Mouse (Mus musculus): Measurements from ENCODE around the gene Col15a1. TPM values are rescaled to one million over a fixed set of nuclear protein-coding genes. Genes with fewer than 3 reads are reported as not detected.
A peak's percentile ranks its signal among the peaks of the same experiment; 100 is the strongest.

Gene Col15a1
- total RNA-seq, 2 experiments from 2014 or later, result 2.4 to 4.6 TPM

GRCm38 (mm10) chr4:47342632-47343031 lies 134.7 kb downstream of the Col15a1 start:
- no peak for DNase-seq (ENCODE audit: low spot score in 2 of 2)

GRCm38 (mm10) chr4:47347022-47347421 lies 139.1 kb downstream of the Col15a1 start:
- no peak for DNase-seq (ENCODE audit: low spot score in 2 of 2)

GRCm38 (mm10) chr4:47349759-47350158 lies 141.8 kb downstream of the Col15a1 start:
- no peak for DNase-seq (ENCODE audit: low spot score in 2 of 2)

- no peak for DNase-seq (ENCODE audit: low spot score in 2 of 2)
Measured at GRCm38 (mm10) chr4:47351386-47352049, 143.6 kb downstream of the Col15a1 start.

DNA sequence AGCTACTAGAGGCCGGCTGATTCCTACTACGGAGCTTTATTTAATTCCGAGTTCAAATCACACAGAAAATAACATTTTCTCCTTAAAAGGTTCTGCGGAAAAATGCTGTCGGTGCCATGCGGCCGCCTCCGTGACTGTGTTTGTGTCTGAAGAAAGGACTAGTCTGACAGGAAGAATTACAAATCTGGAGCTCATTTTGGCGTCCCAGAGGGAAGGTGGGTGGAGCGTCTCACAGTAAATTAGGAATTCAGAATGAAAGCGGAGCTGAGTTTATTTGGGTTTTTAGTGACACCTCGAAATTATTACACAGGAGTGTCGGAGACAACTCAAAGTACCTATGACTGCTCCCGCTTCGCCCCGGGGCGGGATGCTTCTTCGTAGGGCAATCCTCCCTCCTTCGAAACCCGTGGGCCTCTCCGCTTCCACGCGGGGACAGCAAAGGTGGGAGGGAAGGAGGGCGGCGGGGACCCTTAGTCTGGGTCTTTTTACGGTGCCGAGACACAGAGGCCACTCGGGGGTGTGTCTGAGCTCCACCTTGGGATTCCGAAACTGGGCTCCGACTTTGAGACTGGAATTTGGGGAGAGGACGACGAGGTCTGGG lies 144.2 kb downstream of the Col15a1 start:
- peak; percentile 74 to 87 for DNase-seq (ENCODE audit: low spot score in 2 of 2)

DNA sequence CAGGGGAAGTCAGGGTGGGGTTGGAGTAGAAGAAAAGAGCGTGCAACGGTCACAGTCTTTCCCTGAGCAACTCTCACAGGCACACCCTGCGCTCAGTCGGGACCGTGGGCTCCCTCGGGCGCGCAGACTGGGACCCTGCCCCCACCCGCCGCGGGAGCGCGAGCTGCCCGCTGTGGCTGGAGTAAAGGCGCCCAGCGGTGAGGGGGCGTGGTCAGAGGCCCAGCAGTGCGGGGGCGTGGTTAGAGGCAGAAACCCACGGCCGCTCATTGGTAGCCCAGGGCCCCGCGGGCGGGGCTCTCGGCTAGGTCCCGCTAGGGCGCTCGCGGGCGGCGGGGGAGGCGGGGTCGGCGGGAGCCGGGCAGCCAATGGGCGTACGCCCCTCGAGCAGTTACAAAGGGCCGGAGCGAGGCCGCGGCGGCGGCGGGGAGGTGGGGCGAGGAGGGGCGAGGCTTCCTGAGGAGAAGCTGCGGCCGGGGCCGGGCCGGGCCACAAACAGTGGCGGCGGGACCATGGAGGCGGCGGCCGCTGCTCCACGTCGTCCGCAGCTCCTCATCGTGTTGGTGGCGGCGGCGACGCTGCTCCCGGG lies 144.9 kb downstream of the Col15a1 start, which contains the start of gene Tgfbr1:
Gene Tgfbr1, plus strand, starts transcription at position 420 of the 586 bp plus-strand sequence.
- DNase-seq (ENCODE audit: low spot score in 2 of 2), result peak; percentile 92 to 95

DNA sequence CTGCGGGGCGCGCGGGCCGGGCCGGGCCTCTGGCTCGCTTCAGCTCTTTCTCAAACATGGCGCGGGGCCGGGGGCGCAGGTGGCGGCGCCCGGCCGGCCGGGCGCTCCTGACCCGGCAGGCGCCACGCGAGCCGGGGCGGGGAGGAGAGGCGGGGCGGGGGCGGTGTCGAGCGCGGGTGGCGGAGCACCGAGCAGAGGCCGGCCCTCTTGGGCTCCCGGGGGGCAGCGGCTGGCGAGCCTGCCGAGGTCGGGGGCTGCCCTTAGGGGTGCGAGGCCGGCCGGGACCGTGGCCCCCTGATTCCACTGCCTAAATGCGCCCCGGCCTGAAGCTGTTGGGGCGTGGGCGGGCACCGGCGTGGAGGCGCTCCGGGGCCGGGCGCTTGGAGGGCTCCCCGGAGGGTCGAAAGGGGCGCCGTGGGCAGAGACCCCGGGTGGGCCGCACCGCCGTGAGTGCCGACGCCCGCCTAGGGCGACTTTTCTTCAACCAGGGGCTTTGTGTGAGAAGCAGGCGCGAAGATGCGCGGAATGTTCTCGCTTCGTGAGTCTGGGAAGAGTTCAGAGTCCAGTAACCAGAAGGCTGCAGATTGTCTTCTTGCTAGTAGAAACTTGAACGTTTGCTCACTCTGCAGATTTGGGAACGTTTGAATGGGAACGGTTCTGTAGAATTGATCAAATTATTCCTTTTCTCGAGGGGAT lies 145.6 kb downstream of the Col15a1 start:
- no peak for DNase-seq (ENCODE audit: low spot score in 2 of 2)

- DNase-seq (ENCODE audit: low spot score in 2 of 2), result no peak
Measured at GRCm38 (mm10) chr4:47354304-47354703, 146.3 kb downstream of the Col15a1 start.

- no peak for DNase-seq (ENCODE audit: low spot score in 2 of 2)
Measured at GRCm38 (mm10) chr4:47362662-47363061, 154.7 kb downstream of the Col15a1 start.

Other genes with a start within 250 kb of the Col15a1 start
- 100 to 1,000 TPM; 203 to 209 TPM for gene Gabbr2, start 216.3 kb upstream of the Col15a1 start, total RNA-seq (2021)
- gene Anks6, start 150.7 kb upstream of the Col15a1 start, total RNA-seq (2021), result 10 to 100 TPM; 20.6 to 21.5 TPM
- under 1 TPM; 0.74 to 0.77 TPM for gene Galnt12, start 116.3 kb upstream of the Col15a1 start, total RNA-seq (2021)
- gene Tgfbr1, start 145.1 kb downstream of the Col15a1 start, total RNA-seq (2021), result 10 to 100 TPM; 21.3 to 22.7 TPM